Mouse (Mus musculus): ENCODE measurements around the gene Pank2. TPM values are rescaled to one million over a fixed set of nuclear protein-coding genes. Genes with fewer than 3 reads are reported as not detected.
"Not testable (repeated sequence)": the region's sequence is repeated elsewhere in the genome, so short reads cannot be mapped to it uniquely, and the experiment has no call there.

Gene Pank2
- polyA plus RNA-seq (2015; fragmentation: Nextera tagmentation; extraction: Ambion mirVana), result 30.5 and 35.6 TPM in 2 replicates

DNA sequence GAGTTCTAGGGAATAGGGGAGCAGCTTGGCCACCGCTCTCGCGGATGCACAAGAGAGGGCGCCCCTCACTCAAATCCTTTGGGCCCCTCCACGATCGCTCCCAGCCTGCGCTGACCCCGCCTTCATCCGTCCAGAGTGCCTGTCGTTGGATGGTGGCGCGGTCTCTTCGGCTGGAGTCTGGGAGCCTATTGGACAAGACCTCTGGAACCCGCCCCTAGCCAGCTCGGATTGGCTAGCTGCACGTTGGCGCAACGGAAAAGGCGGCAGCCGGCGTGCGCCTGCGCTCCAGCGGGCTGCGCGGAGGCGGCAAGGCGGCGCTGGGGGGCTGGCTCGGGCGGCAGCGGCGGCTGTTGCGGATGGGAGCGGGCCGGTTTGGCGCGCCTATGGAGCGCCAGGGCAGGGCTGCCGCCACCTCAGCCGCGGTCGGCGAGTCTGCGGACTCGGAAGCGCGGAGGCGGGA, at the start of gene Pank2:
Gene Pank2, plus strand, starts transcription at position 283 of the 460 bp plus-strand sequence.
- H3K4me3 ChIP-seq, result peak within 1 kb of the TSS; percentile 76
- no peaks in the 10 kb centered on the region for H3K9me3 ChIP-seq
- H3K9ac ChIP-seq, result peak within 1 kb of the TSS; percentile 97
- no peaks in the 10 kb centered on the region for H3K27me3 ChIP-seq
- ATAC-seq (ENCODE audit: low read depth), result peak; percentile 100
- H3K4me2 ChIP-seq, result peak within 1 kb of the TSS; percentile 72
- H3K36me3 ChIP-seq, result no peaks in the 10 kb centered on the region
- H3K27ac ChIP-seq (replicated peaks), result peak within 1 kb of the TSS; percentile 99
- under 1% methylated on average over 48 of the region's 49 CpGs for WGBS
- H3K4me1 ChIP-seq (replicated peaks), result peaks cover 48% of the 10 kb centered on the region

DNA sequence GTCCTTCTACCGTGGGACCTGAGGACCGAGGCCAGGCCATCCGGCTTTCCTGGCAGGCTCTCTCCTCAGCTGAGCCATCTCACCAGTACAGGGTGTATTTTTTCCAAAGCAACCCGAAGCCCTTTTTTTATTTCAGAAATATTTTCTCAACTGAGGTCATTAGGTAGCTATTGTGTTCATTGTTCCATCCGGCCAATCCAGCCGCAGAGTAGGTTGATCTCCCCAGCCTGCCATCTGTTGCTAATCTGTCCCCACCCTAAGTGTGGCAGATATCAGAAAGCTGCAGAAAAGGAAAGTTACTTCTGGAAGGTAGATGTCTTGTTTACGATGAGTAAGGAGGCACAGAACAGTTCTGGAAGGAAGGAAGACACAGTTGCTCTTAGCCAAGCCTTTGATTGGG, 48.5 kb upstream of the Pank2 start:
- Histone ChIP-seq H3K36me3 (peaks cover 18% of the 10 kb centered on the region), H3K4me3 (no peak overlapping the region), H3K27ac (replicated peaks) (no peak overlapping the region), H3K9me3 (no peaks in the 10 kb centered on the region), H3K27me3 (no peaks in the 10 kb centered on the region), H3K9ac (no peak overlapping the region), H3K4me2 (no peak overlapping the region), H3K4me1 (replicated peaks) (peaks cover 21% of the 10 kb centered on the region)
- 87% methylated on average over 7 of the region's 7 CpGs for WGBS
- no peak for ATAC-seq (ENCODE audit: low read depth)

DNA sequence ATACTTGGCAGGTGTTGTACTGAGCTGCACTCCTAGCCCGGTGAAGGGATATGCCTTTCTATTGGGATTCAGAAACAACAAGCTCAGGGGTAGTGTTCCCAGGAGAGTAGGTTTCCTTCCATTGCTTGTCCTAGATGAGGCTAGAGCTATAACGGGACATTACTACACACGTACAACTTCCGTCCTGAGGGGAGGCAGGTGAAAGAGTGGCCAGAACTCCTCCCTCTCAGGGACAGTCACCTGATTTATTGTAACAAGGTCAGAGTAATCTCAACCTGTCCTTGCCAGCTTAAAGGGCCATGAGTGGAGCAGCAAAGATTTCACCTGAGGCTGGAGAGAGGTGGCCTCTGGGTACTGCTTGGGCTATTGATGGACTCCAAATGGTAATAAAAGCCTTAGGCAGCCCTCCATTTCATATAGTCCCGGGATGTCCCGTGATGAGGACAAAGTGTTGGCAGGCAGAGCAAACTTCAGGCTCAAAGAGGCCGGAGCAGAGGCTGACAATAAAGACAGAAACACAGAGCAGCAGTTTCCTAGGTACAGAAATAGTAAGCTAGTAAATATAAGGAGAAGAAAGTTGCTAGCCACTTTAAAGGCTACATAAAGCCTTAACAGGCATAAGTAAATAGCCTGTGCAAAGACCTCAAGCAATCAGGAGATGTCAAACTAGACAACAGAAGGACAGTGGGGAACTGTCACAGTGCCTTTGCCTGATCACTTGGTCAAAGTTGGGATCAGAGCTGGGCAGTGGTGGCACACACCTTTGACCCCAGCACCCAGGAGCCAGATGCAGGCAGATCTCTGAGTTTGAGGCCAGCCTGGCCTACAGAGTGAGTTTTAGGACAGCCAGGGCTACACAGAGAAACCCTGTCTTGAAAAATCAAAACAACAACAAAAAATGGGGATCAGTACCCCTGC, 46.1 kb upstream of the Pank2 start:
- Histone ChIP-seq H3K4me3 (no peak overlapping the region), H3K9me3 (no peaks in the 10 kb centered on the region), H3K36me3 (peaks cover 18% of the 10 kb centered on the region), H3K27me3 (no peaks in the 10 kb centered on the region), H3K4me2 (no peak overlapping the region), H3K9ac (no peak overlapping the region), H3K27ac (replicated peaks) (no peak overlapping the region), H3K4me1 (replicated peaks) (peaks cover 7% of the 10 kb centered on the region)
- ATAC-seq (ENCODE audit: low read depth), result no peak
- 84% methylated on average over 7 of the region's 7 CpGs for WGBS

DNA sequence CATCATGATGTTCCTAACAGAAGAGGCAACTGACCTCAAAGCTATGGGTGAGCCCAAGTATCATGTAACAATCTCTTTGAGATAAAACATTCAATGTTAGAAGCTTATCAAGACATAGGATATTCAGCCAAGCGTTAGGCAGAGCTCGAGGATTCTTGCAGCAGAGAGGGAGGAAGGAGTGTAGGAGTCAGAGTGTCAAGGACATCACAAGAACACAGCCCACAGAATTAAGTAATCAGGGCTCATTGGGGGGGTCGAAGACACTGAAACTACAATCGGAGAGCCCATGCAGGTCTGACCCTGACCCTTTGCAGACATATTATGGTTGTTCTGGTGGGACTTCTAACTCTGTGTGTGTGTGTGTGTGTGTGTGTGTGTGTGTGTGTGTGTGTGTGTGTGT, 42.3 kb upstream of the Pank2 start:
- H3K4me2 ChIP-seq, result no peak overlapping the region
- H3K9ac ChIP-seq, result no peak overlapping the region
- H3K9me3 ChIP-seq, result no peaks in the 10 kb centered on the region
- H3K27me3 ChIP-seq, result no peaks in the 10 kb centered on the region
- no peak overlapping the region for H3K27ac ChIP-seq (replicated peaks)
- no peaks in the 10 kb centered on the region for H3K36me3 ChIP-seq
- H3K4me1 ChIP-seq (replicated peaks), result no peaks in the 10 kb centered on the region
- H3K4me3 ChIP-seq, result no peak overlapping the region
- no peak for ATAC-seq (ENCODE audit: low read depth)
- 84% methylated on average over 4 of the region's 4 CpGs for WGBS

DNA sequence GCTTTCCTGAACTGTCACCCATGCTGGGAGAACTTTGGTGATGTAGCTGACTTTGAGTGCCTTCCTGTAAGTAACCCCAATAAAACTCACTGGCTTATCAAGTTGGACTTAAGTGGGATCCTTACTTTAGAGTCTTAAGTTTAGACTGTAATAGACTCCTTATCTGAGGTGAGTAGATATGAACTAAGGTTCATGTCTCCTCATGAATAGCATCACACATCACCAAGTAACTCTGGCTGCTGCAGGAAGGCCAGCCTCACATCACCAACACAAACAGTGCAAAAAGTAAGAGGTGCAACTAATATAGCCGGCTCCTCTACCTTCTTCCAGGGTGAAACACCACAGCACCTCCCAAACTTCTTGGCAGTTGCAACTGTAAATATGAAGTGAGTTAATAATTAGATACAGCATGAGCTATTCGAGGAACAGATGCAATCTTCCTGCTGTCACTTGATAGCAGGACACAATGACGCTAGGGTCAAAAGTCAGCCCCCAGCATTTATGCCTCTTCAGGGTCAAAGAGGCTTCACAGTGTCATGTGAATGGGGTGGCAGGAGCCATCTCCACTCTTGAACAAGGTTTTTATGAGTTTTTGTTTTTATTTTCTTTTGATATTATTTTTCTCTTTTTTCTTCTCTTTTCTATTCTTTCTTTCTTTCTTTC, 40.3 kb upstream of the Pank2 start:
- Histone ChIP-seq H3K4me2 (no peak overlapping the region), H3K27me3 (no peaks in the 10 kb centered on the region), H3K27ac (replicated peaks) (no peak overlapping the region), H3K9me3 (no peaks in the 10 kb centered on the region), H3K36me3 (no peaks in the 10 kb centered on the region), H3K4me3 (no peak overlapping the region), H3K4me1 (replicated peaks) (no peaks in the 10 kb centered on the region), H3K9ac (no peak overlapping the region)
- ATAC-seq (ENCODE audit: low read depth), result no peak
- WGBS, result 81% methylated on average over 3 of the region's 3 CpGs

DNA sequence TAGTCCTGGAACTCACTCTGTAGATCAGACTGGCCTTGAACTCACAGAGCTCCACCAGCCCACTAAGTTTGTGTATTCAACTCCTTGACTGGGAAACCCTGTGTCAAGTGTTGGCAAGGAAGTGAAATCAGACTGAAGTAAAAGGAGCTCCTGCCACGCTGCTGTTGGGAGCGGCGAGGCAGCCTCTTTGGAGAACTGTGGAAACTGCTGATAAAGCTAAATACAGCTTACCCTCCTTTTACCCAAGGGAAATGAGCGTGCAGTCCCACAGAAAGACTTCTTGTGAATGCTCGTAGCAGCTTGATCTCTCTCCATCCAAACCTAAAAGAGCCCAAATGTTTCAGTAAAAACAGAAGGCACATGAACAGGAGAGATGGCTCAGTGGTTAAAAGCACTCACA, 39.7 kb upstream of the Pank2 start:
- no peak for ATAC-seq (ENCODE audit: low read depth)

DNA sequence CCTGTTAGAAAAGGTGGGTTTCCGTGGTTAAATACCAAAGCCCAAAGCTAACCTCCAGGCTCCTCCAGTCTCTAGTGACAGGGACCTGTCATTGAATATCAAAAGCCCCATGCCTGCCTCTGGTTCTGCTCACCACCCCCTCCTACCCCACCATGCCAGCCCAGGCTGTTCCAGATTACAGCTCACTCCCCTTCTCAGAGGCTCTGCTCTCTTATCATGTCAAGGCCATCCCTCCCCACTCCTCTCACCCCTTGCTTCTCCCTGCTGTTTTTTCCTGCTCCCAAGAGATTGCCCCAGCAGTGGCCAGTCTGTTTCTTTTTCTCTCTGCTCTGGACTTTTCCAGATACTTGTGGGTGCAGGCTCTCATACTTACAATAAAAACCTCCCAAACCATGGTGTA, 38.7 kb upstream of the Pank2 start:
- H3K27ac ChIP-seq (replicated peaks), result no peak overlapping the region
- no peaks in the 10 kb centered on the region for H3K36me3 ChIP-seq
- no peaks in the 10 kb centered on the region for H3K27me3 ChIP-seq
- no peak overlapping the region for H3K4me2 ChIP-seq
- no peak for ATAC-seq (ENCODE audit: low read depth)
- H3K4me1 ChIP-seq (replicated peaks), result no peaks in the 10 kb centered on the region
- no peak overlapping the region for H3K4me3 ChIP-seq
- no peaks in the 10 kb centered on the region for H3K9me3 ChIP-seq
- no peak overlapping the region for H3K9ac ChIP-seq
- WGBS, result 76% methylated on average over 1 of the region's 1 CpGs

More for the DNA sequence above, 39.7 kb upstream of the Pank2 start:
- WGBS, result 65% methylated on average over 5 of the region's 5 CpGs
- Histone ChIP-seq H3K9me3 (no peaks in the 10 kb centered on the region), H3K4me2 (no peak overlapping the region), H3K9ac (no peak overlapping the region), H3K36me3 (no peaks in the 10 kb centered on the region), H3K27ac (replicated peaks) (no peak overlapping the region), H3K4me3 (no peak overlapping the region), H3K4me1 (replicated peaks) (no peaks in the 10 kb centered on the region), H3K27me3 (no peaks in the 10 kb centered on the region)

DNA sequence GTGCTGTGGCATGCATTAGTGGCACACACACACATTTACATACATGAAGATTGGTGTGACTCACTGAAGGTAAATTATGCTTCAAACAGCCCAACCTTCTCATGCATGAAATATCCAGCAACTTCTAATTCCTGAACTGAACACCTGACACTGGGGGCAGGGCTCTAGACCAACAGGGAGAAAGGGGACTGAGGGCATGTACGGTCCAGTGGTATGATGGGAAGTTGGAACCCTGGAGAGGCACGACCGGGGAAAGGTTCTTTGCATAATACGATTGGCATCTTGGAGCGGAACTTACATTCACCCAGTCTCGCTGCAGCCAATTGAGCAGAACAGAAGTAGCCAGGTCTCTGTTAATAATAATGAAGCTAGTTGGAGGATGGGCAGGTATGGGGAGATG, 37.1 kb upstream of the Pank2 start:
- no peak for ATAC-seq (ENCODE audit: low read depth)
- Histone ChIP-seq H3K36me3 (no peaks in the 10 kb centered on the region), H3K4me3 (no peak overlapping the region), H3K27me3 (no peaks in the 10 kb centered on the region), H3K9ac (no peak overlapping the region), H3K4me1 (replicated peaks) (no peaks in the 10 kb centered on the region), H3K4me2 (no peak overlapping the region), H3K9me3 (no peaks in the 10 kb centered on the region), H3K27ac (replicated peaks) (no peak overlapping the region)
- WGBS, result 79% methylated on average over 6 of the region's 6 CpGs

DNA sequence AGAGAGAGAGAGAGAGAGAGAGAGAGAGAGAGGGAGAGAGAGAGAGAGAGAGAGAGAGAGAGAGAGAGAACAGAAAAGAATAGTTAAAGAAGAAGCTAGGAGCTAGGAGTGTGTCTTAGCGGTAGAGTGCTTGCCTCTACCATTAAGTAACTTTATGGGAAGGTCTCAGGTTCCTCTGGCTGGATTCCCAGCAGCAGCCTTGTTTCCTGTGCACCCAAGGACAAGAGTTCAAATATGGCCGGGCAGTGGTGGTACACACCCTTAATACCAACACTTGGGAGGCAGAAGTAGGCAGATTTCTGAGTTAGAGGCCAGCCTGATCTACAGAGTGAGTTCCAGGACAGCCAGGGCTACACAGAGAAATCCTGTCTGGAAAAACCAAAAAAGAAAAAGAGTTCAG, 35.6 kb upstream of the Pank2 start:
- not testable (repeated sequence) for H3K4me2 ChIP-seq; H3K9me3 ChIP-seq; H3K4me3 ChIP-seq; ATAC-seq (ENCODE audit: low read depth); H3K9ac ChIP-seq; H3K27ac ChIP-seq (replicated peaks); H3K4me1 ChIP-seq (replicated peaks); H3K27me3 ChIP-seq; H3K36me3 ChIP-seq
- WGBS, result 82% methylated on average over 2 of the region's 2 CpGs

DNA sequence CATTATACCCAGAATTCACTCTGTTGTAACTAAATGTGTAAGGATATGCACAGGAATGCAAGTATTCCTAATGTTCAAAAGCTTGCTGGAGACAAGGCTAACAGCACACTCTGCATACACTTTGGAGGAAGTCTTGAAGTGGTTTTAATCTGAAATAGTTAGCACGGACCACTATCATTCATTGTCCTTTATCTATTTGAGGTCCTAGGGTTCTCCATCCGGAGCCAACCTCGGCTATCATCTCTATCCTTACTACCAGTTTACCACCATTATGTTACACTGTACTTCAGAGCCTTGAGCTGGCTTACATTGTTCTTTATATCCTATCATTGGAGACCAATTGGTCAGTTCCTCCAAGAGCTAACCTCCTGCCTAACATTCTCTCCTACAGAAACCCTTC, 35.1 kb upstream of the Pank2 start:
- Histone ChIP-seq H3K4me2 (no peak overlapping the region), H3K36me3 (no peaks in the 10 kb centered on the region), H3K9ac (no peak overlapping the region), H3K4me3 (no peak overlapping the region), H3K9me3 (no peaks in the 10 kb centered on the region), H3K4me1 (replicated peaks) (no peaks in the 10 kb centered on the region), H3K27me3 (no peaks in the 10 kb centered on the region), H3K27ac (replicated peaks) (no peak overlapping the region)
- ATAC-seq (ENCODE audit: low read depth), result no peak
- WGBS, result 86% methylated on average over 3 of the region's 3 CpGs

DNA sequence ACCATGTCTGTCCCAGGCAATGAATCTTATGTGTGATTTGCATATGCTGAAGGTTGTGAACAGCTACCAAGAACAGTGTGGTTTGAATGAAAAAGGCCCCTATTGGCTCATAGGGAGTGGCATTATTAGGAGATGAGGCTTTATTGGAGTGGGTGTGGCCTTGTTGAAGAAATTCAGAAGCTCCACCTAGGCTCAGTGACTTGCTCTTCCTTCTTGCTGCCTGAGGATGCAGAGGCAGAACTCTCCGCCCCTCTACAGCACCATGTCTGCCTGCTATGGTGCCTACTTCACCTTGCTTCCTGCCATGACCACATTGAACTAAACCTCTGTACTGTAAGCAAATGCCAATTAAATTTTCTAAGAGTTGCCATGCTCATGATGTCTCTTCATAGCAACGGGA, 29.7 kb upstream of the Pank2 start:
- no peak for ATAC-seq (ENCODE audit: low read depth)
- H3K9ac ChIP-seq, result no peak overlapping the region
- H3K27ac ChIP-seq (replicated peaks), result no peak overlapping the region
- no peaks in the 10 kb centered on the region for H3K27me3 ChIP-seq
- H3K4me3 ChIP-seq, result no peak overlapping the region
- H3K4me2 ChIP-seq, result no peak overlapping the region
- no peaks in the 10 kb centered on the region for H3K36me3 ChIP-seq
- no peaks in the 10 kb centered on the region for H3K9me3 ChIP-seq
- H3K4me1 ChIP-seq (replicated peaks), result peaks cover 19% of the 10 kb centered on the region
- 70% methylated on average over 2 of the region's 2 CpGs for WGBS

DNA sequence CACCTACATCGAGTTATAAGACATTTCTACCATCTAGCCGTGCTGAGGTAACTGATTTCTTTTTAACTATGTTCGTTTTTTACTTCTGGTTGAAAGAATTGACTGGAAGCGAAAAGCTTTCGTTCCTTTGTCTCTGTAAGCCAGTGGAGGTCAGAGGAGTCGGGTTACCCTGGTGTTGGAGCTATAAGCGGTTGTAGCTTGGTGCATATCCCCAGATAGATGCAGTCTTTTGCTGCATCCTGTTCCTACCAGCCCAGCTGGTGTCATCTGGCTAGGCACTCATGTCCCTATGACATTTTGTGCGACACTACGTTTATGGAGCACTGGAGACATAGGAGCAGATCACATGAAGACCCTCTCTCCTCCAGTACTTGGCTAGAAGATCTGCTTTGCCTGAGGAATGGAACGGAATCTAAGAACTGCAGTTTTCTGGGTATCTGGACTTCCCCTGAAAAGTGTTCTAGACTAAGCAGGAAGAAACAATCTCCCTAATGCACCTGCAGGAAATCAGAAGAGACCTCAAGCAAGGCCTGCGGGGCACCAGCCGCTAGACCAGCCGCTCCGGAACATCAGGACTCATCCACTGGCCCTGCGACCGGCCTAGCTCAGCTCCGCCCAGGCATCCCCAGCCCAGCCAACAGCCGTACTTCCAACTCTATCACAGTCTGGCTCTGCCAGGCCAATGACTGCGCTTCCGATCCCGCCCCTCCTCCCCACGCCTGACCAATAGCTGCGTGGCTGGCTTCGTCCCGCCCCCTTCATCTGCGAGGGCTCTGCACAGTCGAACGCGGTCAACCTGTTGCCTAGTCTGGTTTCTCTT, 28.8 kb upstream of the Pank2 start, which contains the start of gene Mavs:
Gene Mavs, plus strand, starts transcription at position 757 of the 820 bp plus-strand sequence.
- peak within 1 kb of the TSS; percentile 49 for H3K4me3 ChIP-seq
- H3K9me3 ChIP-seq, result no peaks in the 10 kb centered on the region
- 0 out of 2 replicates have a peak within 1 kb of the TSS, but pooled peaks have one; percentile 20 for H3K27ac ChIP-seq (replicated peaks)
- peak; percentile 100 for ATAC-seq (ENCODE audit: low read depth)
- H3K36me3 ChIP-seq, result no peaks in the 10 kb centered on the region
- H3K4me1 ChIP-seq (replicated peaks), result peaks cover 19% of the 10 kb centered on the region
- peak within 1 kb of the TSS; percentile 65 for H3K9ac ChIP-seq
- peak within 1 kb of the TSS; percentile 72 for H3K4me2 ChIP-seq
- H3K27me3 ChIP-seq, result no peaks in the 10 kb centered on the region
- 9% methylated on average over 29 of the region's 29 CpGs for WGBS

Data from neural tube, embryonic 13.5 days (tissue).